Mouse (Mus musculus): Measurements from ENCODE around the gene Msl2.

GRCm38 (mm10) chr9:101037396-101037795 lies 36.5 kb upstream of the Msl2 start:
- TF ChIP-seq ZNF384 (IDR thresholded peaks at IDR 0.05; ENCODE audit: low read depth, low read length) (no peak), CHD2 (IDR thresholded peaks at IDR 0.05; ENCODE audit: low read depth, low read length) (no peak), MAFK (IDR thresholded peaks at IDR 0.05; ENCODE audit: insufficient read depth, low read depth, low read length) (no peak)

Measured in ES-E14 (cell line).